Mouse (Mus musculus): ENCODE results near the gene Kantr. TPM values are rescaled to one million over a fixed set of nuclear protein-coding genes. Genes with fewer than 3 reads are reported as not detected.
"Not testable (repeated sequence)": the region's sequence is repeated elsewhere in the genome, so short reads cannot be mapped to it uniquely, and the experiment has no call there.

Gene Kantr
- total RNA-seq, 2 experiments from 2014 or later: 2.7 to 3.7 TPM

- intact Hi-C loops (cut with DNase I): loop anchor here (5.0 kb wide), 1 partner anchor 189 kb away; no protein-coding TSS in a partner anchor
- DNase-seq: no peak
Measured at GRCm38 (mm10) chrX:152306224-152306623, 21.1 kb downstream of the Kantr start.

GRCm38 (mm10) chrX:152287026-152287425, 40.3 kb downstream of the Kantr start:
- intact Hi-C loops (cut with DNase I); DNase-seq: not testable (repeated sequence)

- intact Hi-C loops (cut with DNase I): no loop called here
Measured at GRCm38 (mm10) chrX:152284746-152285145, 42.5 kb downstream of the Kantr start.

GRCm38 (mm10) chrX:152279384-152279783, 47.9 kb downstream of the Kantr start:
- no peak for DNase-seq
- intact Hi-C loops (cut with DNase I): no loop called here

More at GRCm38 (mm10) chrX:152284746-152285145, 42.5 kb downstream of the Kantr start:
- DNase-seq: no peak

GRCm38 (mm10) chrX:152271189-152271588, 56.1 kb downstream of the Kantr start:
- intact Hi-C loops (cut with DNase I): no loop called here
- DNase-seq: peak in 1 of 2 experiments; percentile 12

Other genes with a start within 250 kb of the Kantr start
- gene Iqsec2, start 183.2 kb downstream of the Kantr start, total RNA-seq (2021): 10 to 100 TPM; 73.3 to 85.1 TPM
- 10 to 100 TPM; 31.6 to 50.0 TPM for gene Kdm5c, start 94.5 kb downstream of the Kantr start, total RNA-seq (2021)
- gene Tspyl2, start 14.9 kb upstream of the Kantr start, total RNA-seq (2021): 10 to 100 TPM; 12.0 to 16.7 TPM
- gene Gpr173, start 41.2 kb upstream of the Kantr start, total RNA-seq (2021): under 1 TPM; 0.41 to 0.69 TPM
- not detected for gene Cldn34a, start 235.8 kb upstream of the Kantr start, total RNA-seq (2021)